Mouse (Mus musculus) heart, adult 11 months (tissue): ENCODE results near the gene Smim13.
A peak's percentile ranks its signal among the peaks of the same experiment; 100 is the strongest.

Source experiments
- DNase-seq: peaks from one replicate; pipeline ENCODE4 v3.0.0; 2022

Gene Smim13

DNA sequence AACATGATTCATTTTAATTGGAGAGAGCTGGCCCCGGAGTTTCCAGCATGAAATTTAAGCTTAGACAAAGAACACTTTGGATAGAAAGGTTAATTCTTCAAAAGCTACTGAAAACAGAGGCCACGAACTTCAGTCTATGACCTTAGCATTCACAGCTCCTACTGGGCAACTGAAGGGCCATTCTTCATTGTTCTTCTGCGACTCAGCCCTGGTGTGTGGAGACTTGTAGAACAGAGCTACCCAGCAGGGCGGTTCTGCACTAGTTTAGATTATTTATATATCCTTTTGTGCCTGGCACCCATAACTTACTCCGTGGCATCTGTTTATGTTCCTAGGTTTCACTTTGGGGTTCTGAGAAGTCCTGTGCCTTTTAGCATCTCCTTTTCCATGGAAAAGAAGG, 44.0 kb downstream of the Smim13 start:
- DNase-seq, result peak; percentile 44

DNA sequence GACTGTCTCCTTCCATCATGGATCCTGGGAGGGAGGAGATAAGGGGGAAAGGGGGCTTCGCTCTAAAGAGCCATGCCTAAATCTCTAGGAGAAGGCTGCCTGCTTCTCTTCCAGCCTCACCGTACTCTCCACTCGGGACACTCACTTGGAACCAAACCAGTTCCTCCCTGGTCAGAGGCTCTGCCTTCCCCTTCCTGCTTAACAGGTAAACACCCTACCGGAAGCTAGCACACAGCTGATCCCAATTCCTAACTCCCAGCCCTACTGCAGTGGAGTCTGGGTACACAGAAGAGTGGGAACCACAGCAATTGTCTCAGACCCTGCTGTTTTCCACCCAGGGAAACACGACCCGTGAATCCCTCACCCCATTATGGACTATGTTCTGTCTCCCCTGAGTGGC, 46.2 kb downstream of the Smim13 start:
- DNase-seq, result peak; percentile 97

DNA sequence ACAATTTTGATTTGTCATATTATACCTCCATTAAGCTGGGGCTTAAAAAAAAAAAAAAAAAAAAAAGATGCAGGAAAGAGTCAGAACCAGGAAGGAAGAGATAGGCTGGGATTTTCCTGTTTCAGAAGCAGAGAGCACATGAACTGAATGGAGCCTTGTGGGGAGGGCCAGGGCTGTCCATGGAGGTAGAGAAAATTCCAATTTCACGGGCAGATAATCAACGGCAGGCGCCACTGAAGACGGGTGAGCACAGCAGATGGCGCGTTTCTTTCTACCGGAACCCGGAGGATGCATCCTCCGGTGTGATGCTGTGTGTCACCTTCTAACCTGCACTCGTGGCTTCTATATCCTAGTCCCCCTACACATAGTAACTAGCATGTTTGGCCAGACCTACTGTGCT, 46.8 kb downstream of the Smim13 start:
- peak; percentile 88 for DNase-seq

DNA sequence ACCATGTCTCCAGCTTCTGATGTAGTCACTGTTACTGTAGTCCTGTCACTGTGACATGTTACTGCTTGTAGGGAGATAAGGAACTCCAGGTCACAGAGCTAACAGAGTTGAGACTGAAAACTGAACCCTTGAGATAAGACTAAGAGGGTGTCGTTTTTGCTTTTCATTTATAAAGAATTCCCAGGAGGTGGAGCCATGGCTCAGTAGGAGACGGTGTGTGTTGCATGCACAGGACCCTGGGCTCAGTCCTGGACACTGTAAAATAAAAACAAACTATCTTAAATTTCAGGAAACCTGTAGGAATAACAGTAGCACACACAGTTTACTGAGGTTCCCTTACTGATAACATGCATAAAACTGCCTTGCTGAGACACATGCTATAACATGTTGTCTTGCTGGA, 48.9 kb downstream of the Smim13 start:
- DNase-seq, result no peak

DNA sequence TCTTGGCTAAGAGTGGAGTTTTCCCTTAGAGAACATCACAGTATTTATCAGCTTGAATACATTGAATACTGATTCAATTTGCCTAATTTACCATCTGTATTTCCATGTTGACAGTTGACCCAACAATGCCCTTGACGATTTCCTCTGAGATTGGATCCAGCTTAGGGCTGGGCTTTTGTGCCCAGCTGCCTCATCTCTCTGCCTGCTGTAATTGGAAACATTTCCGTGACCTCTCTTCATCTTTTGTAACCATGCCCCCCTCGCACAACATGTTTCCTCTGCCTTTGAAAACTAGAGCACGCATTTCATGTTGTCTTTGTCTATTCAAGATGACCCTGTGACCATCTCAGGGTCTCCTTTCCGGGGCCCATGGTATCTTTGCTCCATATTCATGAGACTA, 49.4 kb downstream of the Smim13 start:
- DNase-seq, result peak; percentile 40

DNA sequence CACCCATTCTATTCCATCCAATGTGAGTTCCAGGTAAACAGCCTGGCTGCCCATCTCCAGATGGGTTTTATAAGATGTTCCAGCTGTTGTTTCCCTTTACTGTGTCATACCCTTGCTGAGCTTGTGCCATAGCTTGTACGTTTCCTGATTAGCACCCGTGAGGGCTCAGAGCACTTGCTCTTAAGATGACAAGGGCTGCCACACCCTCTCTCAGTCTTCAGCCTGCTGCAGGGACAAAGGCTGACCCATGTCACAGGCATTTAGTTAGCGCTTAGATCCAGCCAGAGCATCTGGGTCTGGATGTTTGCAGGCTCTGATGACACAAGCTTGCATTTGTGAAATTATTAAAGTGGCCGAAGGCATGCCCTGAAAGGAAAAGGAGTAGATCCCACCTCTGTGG, 50.4 kb downstream of the Smim13 start:
- DNase-seq, result peak; percentile 83

DNA sequence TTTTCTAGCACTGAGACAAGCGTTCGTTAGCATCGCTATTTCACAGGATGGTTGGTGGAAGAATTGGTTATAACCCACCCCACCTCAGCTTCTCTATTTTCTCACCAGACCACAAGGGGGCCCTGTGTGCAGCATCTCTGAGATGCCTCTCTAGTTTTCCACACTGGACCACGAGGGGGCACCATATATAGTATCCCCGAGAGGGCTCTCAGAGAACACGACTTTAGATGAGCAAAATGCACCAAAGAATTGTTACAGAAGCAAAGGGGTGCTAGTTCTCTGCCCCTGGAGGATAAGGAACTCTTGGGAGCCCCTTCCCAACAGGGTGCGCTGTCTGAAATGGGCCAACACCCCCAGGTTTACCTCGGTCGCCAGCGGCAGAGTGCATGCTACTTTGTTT, 53.1 kb downstream of the Smim13 start:
- peak; percentile 96 for DNase-seq

DNA sequence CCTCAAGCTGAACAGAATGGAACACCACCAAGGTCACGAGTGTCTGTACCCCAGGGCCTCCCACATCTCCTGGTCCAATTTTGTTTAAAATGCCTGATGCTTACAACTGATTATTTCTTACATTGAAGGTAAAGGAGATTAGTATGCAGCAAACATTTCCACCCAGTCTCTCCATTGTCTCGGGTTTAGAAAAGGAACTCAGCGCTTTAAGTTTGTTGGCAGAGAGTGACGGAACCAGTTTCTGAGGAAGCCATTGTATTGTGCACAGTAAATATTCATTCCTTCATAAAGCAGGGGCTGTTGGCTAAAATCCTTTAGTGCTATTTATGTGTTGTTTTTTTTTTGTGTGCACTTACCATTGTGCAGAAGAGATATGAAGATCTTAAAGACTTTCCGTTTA, 71.1 kb downstream of the Smim13 start:
- DNase-seq, result no peak

DNA sequence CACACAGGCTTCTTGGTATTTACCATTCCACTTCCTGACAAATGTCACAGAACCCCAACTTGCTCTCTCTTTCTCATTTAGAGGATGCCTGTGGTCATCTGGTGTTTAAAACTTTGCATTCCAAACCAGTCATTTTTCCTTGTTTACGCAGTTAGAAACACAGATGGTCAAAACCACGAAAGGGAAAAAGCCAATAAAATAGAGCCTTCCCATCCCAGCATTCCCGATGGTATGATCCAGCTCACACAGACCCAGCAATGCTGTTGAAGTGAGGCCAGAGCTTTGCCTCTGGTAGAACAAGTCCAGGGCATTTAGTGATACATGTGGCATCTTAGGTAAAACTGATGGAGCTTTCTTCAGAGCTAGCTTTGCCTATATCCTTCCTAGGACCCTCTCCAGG, 71.8 kb downstream of the Smim13 start:
- DNase-seq, result no peak

DNA sequence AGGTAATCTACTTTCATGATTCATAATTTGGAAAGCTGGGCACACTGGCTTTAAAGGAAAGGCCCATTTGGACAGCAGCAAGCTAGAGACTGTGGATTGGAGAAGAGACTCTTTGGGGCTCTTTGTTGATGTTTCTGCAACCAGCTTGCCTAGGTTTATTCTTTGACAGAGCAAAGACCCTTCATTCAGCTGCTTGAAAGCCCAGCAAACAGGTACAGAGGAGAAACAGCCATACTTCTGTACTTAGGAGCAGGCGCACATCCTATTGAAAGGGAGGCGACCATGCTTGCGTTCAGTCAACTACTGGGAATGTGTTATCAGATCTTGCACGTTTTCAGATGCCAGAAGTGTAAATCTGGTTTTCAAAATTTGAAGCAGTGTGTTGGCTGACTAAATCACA, 75.0 kb downstream of the Smim13 start:
- peak; percentile 62 for DNase-seq

DNA sequence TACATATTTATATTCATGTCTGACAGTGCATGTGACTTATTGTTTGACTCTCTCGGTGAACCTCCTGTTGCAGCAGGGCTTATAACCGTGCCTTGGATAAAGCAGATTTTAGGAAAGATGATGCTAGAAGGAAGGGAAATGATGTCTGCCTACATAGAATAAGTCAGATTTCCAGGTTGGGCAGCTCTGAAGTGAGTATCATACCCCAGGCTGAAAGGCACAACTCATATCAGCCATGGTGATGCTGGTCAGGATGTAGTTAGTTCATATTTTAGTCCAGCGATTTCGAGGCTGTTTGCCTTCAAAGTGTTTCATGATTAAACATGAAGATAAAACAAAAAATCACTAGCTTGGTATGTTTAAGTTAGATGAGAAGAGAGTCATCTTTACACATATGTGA, 75.7 kb downstream of the Smim13 start:
- DNase-seq, result peak; percentile 61

DNA sequence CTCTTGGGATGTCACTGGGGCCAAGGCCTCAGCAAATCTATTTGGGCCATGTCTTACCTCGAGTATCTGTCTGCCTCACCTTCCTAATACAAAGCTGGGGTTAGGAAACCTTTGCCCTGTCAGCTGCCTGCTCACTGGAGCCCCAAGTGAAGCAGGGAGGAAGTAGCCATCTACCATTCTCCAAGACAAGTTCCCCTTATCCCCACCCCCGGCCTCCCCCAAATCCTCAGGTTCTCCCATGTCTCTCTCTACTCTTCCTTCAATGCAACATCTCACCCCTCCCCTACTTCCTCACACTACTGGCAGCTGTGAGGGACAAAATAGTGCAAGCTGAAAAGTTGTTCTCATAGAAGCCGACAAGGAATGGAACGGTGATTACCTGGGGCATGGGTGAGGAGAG, 76.5 kb downstream of the Smim13 start:
- peak; percentile 73 for DNase-seq
